Mouse (Mus musculus) forebrain, embryonic 12.5 days (tissue): ENCODE results near the gene Pycr1. TPM values are rescaled to one million over a fixed set of nuclear protein-coding genes. Genes with fewer than 3 reads are reported as not detected.

Source experiments
- ATAC-seq: fragments of 200-750 bp; cut with Nextera tagmentation; 2 replicates; pipeline ENCODE4 v1.8.0; 2017; ENCODE audit warnings: moderate TSS enrichment; ENCODE audit not compliant: low FRiP score
- H3K27ac ChIP-seq: fragments of 300-500 bp; sonication (generic); 2 replicates; pipeline ENCODE4 v1.5.1; 2016; ENCODE audit warnings: mild to moderate bottlenecking
- H3K27me3 ChIP-seq: fragments of 300-500 bp; sonication (generic); 2 replicates; pipeline ENCODE4 v1.6.1; 2016; ENCODE audit warnings: mild to moderate bottlenecking
- H3K36me3 ChIP-seq: fragments of 300-500 bp; sonication (generic); replicated peaks from 2 replicates; pipeline ENCODE4 v1.6.1; 2016; ENCODE audit warnings: mild to moderate bottlenecking
- H3K4me1 ChIP-seq: fragments of 300-500 bp; sonication (generic); 2 replicates; pipeline ENCODE4 v1.6.1; 2016
- H3K4me2 ChIP-seq: fragments of 300-500 bp; sonication (generic); 2 replicates; pipeline ENCODE4 v1.6.1; 2016; ENCODE audit warnings: mild to moderate bottlenecking, moderate library complexity
- H3K4me3 ChIP-seq: fragments of 300-500 bp; sonication (generic); replicated peaks from 2 replicates; pipeline ENCODE4 v1.5.1; 2016; ENCODE audit warnings: mild to moderate bottlenecking
- H3K9ac ChIP-seq: fragments of 300-500 bp; sonication (generic); 2 replicates; pipeline ENCODE4 v1.6.1; 2016; ENCODE audit warnings: mild to moderate bottlenecking
- H3K9me3 ChIP-seq: fragments of 300-500 bp; sonication (generic); 2 replicates; pipeline ENCODE4 v1.6.1; 2016
- WGBS: fragments of 180-500 bp; shearing (Covaris S2); methylation state at CpG from one replicate; pipeline ENCODE4 v1.1.7; 2016; 5-methylcytosine and 5-hydroxymethylcytosine counted together
- polyA plus RNA-seq: library from polyadenylated mRNA; unstranded; fragments of >200 nt; fragmentation: Nextera tagmentation; extraction: Ambion mirVana; gene quantifications from 2 replicates; pipeline ENCODE4 v1.2.1, GENCODE M21; 2016

The Pycr1 gene
- polyA plus RNA-seq, 1 experiment from 2014 or later: 32.5 TPM

DNA sequence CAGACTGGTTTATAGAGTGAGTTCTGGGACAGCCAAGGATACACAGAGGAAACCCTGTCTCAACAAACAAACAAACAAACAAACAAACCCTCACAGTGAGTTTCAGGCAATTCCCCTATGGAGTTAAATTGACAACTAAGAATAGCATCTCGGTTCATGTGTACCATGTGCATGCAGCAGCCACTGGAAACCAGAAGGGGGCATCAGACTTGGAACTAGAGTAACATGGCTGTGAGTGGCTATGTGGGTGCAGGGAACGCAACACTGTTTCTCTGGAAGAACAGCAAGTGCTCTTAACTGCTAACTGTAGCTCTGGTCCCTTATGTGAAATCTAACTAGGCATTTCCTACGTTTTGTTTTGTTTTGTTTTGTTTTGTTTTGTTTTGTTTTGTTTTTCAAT lies 8.3 kb upstream of the Pycr1 start:
- WGBS: 69% methylated on average over 3 of the region's 3 CpGs
- H3K36me3 ChIP-seq: no peaks in the 10 kb centered on the region
- no peak overlapping the region for H3K27ac ChIP-seq
- no peak overlapping the region for H3K4me3 ChIP-seq
- peaks cover 44% of the 10 kb centered on the region for H3K27me3 ChIP-seq
- ATAC-seq: no peak
- H3K9ac ChIP-seq: no peak overlapping the region
- no peaks in the 10 kb centered on the region for H3K9me3 ChIP-seq
- no peak overlapping the region for H3K4me2 ChIP-seq
- peaks cover 9% of the 10 kb centered on the region for H3K4me1 ChIP-seq

DNA sequence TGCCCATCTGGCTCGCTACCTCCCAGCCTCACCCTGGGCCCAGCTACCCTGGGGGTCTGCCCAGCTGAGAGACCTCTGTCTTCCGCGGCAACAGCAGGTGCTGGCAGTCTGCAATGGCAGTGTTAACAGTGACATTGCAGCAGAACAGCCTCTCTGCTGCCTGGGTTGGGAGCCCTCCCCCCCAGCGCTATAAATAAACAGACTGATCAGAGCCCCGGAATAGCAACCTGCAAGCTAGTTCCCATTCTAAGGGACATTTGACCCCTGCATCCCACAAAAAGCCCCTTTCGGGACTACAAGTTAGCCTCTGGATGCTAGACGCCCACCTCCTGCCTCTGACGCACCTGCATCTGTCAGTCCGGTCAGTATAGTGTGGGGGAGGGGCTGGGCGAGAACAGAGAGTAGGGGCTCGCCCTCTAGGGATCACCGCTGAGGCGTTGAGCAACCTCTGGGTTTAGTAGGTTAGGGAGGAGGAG lies 4.5 kb upstream of the Pycr1 start, which contains the start of gene Myadml2:
Gene Myadml2, minus strand, starts transcription at position 158 of the 476 bp plus-strand sequence.
- H3K27me3 ChIP-seq: peaks cover 28% of the 10 kb centered on the region
- no peak for ATAC-seq
- H3K4me3 ChIP-seq: no peak within 1 kb of the TSS
- no peaks in the 10 kb centered on the region for H3K36me3 ChIP-seq
- H3K4me1 ChIP-seq: peaks cover 12% of the 10 kb centered on the region
- 6% methylated on average over 13 of the region's 13 CpGs for WGBS
- no peak within 1 kb of the TSS for H3K9ac ChIP-seq
- peak within 1 kb of the TSS; percentile 35 for H3K4me2 ChIP-seq
- H3K9me3 ChIP-seq: no peaks in the 10 kb centered on the region
- H3K27ac ChIP-seq: no peak within 1 kb of the TSS

DNA sequence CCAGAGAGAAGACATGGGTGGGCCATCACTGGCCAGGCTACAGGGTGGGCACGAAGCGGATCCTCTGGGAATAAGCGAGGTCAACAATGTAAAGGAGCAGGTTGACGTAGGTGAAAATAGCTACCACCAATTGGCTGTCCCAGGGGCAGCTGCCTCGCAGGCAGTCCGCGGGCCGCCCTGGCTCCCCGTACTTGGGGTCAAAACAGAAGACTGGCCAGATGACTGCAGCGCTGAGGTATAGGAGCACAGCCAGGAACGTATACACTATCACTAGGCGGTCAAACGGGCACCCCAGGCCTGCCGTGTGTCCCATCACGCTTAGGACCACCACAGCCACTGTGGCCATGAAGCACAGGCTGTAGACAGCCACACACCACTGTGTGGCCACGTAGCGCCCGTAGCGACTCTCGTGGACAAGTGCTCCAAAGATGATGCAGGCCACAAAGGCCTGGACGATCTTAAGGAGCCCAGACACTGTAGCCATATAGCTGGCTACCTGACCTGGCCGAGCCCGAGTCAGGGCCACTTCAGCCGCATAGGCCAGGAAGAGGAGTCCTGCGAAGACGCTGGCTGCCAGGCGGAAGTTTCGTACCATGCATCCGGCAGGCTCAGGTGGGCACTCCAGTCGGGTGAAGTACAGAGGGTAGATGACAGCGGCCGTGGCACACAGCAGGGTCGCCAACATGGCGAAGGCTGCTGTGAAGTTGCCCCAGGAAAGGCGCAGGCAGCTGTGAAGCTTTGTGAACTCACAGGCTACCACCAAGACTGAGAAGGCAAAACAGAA lies 3.7 kb upstream of the Pycr1 start:
- Histone ChIP-seq H3K9ac (no peak overlapping the region), H3K4me3 (no peak overlapping the region), H3K4me2 (no peak overlapping the region), H3K4me1 (peaks cover 20% of the 10 kb centered on the region), H3K9me3 (no peaks in the 10 kb centered on the region), H3K27me3 (peaks cover 36% of the 10 kb centered on the region), H3K27ac (no peak overlapping the region), H3K36me3 (no peaks in the 10 kb centered on the region)
- WGBS: 82% methylated on average over 35 of the region's 35 CpGs
- no peak for ATAC-seq

DNA sequence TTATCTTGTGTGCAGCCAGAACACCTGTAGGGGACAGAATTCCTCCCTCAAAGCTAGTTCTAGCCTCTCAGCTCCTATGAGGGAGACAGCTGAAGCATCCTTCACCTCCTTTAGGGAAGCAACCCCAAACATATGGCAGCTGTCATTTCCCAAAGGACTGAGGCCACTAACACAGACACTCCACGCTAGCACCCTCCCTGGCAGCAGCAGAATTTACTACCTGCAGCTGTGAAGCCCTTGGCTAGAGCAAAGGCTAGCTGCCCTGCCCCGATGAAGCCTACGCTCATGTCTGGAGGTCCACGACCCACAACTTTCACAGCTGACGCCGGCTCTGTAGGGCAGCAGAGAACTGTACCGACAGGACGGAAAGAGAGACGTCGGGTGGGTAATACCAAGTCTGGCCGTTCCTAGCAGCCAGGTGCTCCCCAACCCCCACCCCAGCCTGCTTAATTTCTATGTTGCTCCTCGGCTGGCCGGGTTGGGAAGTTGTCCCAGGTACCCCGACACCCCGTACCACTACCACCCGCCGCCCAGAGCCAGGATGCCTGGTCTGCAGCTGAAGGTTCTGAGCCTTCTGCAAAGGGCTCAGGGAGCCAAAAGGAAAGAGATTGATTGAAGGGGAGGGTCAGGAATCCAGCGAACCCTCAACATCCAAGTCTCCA lies 499 bp downstream of the Pycr1 start:
- no peak overlapping the region for H3K27ac ChIP-seq
- peak overlapping the region; percentile 90 for H3K4me2 ChIP-seq
- peak; percentile 52 for ATAC-seq
- peaks cover 20% of the 10 kb centered on the region for H3K4me1 ChIP-seq
- 2% methylated on average over 18 of the region's 18 CpGs for WGBS
- H3K9ac ChIP-seq: peak overlapping the region; percentile 66
- no peaks in the 10 kb centered on the region for H3K36me3 ChIP-seq
- peak overlapping the region; percentile 49 for H3K4me3 ChIP-seq
- H3K9me3 ChIP-seq: no peaks in the 10 kb centered on the region
- peaks cover 38% of the 10 kb centered on the region for H3K27me3 ChIP-seq

DNA sequence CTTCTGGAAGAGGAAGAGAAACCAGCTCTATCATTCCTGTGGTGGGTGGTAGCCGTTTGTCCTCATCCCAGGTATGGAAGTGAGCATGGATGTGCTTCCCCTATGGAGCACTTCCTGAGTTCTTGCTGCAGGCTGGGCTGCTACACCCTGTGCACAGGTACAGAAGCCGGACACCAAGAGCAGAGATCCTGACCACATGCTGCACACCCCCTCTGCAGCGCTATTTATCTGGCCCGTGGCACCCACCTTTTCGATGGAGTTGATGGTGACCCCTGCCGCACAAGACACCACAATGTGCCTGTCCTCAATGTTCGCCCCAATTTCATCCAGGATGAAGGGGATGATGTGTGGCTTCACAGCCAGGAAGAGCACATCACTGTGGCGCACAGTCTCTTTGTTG lies 1.7 kb downstream of the Pycr1 start:
- H3K9ac ChIP-seq: no peak overlapping the region
- peaks cover 27% of the 10 kb centered on the region for H3K27me3 ChIP-seq
- 88% methylated on average over 8 of the region's 8 CpGs for WGBS

DNA sequence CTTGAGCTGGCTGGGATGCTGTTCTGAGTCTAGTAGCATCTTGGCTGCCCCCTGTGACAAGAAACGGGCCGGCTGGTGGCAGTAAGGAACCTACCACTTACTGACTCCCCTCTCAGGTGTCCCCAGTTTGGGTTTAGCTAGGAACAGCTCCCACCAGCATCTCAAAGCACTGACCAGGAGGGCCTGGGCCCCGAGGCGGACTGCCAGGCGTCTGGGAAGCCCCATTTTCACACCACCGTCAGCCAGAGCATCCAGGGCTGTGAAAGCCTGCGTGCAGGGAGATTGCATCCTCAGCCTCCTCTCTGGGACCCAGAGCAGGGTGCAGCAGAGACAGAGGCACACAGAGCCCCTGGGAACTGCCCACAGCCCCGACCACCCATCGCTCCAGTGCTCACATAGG lies 2.3 kb downstream of the Pycr1 start:
- Histone ChIP-seq H3K4me3 (no peak overlapping the region; the same call in 1 of the 2 replicates), H3K27ac (no peak overlapping the region), H3K4me1 (peaks cover 14% of the 10 kb centered on the region), H3K9ac (peak overlapping the region; percentile 12; the same call in 1 of the 2 replicates), H3K9me3 (no peaks in the 10 kb centered on the region), H3K36me3 (no peaks in the 10 kb centered on the region), H3K4me2 (no peak overlapping the region), H3K27me3 (peaks cover 21% of the 10 kb centered on the region)
- ATAC-seq: no peak
- 77% methylated on average over 9 of the region's 9 CpGs for WGBS

More for the DNA sequence above, 1.7 kb downstream of the Pycr1 start:
- Histone ChIP-seq H3K27ac (no peak overlapping the region), H3K4me2 (no peak overlapping the region), H3K4me3 (no peak overlapping the region), H3K4me1 (peaks cover 14% of the 10 kb centered on the region), H3K36me3 (no peaks in the 10 kb centered on the region), H3K9me3 (no peaks in the 10 kb centered on the region)
- ATAC-seq: no peak

DNA sequence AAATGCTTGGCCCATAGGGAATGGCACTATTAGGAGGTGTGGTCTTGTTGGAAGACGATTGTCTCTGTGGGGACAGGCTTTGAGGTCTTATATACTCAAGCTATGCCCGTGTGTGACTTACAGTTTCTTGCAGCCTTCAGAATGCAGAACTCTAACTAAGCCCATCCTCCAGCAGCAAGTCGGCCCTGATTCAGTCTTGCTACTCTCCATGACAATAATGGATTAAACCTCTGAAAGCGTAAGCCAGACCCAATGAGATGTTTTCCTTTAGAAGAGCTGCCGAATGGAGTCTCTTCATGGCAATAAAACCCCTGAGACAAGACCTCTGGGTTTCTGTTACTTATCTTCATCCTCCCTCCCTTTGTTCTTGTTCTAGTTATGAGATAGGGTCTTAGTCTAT lies 8.8 kb downstream of the Pycr1 start:
- Histone ChIP-seq H3K9ac (no peak overlapping the region), H3K4me1 (peaks cover 34% of the 10 kb centered on the region), H3K27ac (no peak overlapping the region), H3K4me2 (no peak overlapping the region), H3K9me3 (no peaks in the 10 kb centered on the region), H3K36me3 (no peaks in the 10 kb centered on the region; the same call in 1 of the 2 replicates), H3K27me3 (no peaks in the 10 kb centered on the region), H3K4me3 (no peak overlapping the region)
- no peak for ATAC-seq
- whole genome bisulfite sequencing: 78% methylated on average over 5 of the region's 5 CpGs

DNA sequence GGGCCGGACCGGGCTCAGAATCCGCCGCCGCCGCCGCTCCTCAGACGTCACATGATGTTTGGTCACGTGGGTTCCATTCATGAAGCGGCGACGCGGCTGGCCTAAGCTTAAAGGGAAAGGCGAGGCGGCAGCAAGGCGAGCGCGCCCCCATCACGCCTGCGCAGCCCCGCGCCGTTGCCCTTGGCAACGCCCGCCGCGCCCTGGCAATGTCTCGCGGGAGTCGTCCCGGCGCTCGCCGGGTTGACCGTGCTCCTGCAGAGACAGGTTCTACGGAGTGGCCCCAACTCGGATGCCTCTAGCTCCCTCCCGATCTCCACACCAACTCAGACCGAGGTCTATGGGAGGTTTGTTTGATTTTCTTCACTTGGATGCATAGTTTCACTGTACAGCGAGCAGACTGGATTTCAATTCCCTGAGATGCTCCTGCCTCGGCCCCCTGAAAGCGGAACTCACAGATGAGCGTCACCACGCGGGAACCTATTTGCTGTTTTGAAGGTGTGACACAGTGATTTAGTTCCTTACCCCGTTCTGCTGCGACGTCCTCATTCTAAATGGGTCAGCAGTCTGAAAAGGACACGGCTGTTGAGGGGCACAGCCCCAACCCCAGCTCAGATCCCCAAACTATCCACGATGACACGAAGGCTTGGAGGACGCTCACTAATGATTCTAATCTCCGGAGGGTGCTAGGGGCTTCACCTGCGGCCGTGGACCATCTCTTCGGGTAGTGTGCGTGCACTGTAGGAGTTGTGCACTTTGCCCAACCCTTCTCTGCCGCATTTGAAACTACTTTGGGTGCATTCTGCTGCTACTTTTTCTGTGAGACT lies 9.8 kb downstream of the Pycr1 start, which contains the start of gene Mafg:
Gene Mafg, minus strand, starts transcription at position 81 of the 824 bp plus-strand sequence.
- Histone ChIP-seq H3K4me3 (peak within 1 kb of the TSS; percentile 98), H3K27ac (peak within 1 kb of the TSS; percentile 90), H3K9me3 (no peaks in the 10 kb centered on the region), H3K4me1 (peaks cover 41% of the 10 kb centered on the region), H3K27me3 (no peaks in the 10 kb centered on the region), H3K9ac (peak within 1 kb of the TSS; percentile 91), H3K36me3 (peaks cover 10% of the 10 kb centered on the region), H3K4me2 (peak within 1 kb of the TSS; percentile 92)
- peak; percentile 94 for ATAC-seq
- WGBS: 12% methylated on average over 58 of the region's 58 CpGs

DNA sequence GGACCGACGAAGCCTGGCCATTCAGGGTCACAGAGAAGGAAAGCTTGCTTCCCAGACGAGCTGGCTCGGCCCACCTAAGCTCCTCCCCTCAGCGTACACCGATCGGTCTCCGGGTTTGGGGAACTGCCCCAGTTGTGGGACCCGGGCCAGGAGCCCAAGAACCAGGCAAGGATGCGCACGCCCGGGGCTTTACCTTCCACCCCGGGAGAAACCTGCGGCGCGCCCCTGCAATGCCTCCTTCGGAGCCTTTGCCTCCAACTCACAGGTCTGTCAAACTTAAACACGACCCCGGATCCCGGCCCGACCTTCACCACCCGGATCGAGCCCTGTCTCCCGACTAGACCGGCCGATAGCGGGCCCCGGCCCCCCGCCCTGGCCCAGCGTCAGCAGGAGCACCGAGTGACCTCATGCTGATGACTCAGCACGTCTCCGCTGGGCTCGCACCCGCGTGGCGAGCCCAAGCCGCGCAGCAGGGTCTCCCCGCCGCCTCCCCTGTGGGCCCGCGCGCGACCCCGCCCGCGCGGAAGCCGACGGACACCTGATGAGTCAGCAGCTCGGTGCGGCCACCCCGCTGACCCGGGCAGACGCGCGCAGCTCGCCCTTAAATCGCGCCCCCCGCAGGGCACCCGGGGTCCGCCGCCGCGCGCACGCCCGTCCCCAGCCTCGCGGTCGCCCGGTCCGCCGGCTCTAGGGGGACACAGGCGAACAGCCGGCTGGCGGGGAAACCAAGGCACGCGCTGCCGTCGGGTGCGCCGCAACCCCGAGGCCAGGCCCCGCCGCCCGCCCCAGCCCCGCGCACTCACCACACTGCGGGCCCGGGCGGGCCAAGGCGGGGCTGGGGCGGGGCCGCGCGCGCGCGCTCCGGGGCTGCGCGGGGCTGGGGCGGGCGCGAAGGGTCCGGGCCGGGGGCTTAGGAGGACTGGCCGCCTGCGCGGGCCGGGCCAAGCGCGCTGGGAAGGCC lies 10.7 kb downstream of the Pycr1 start:
- Histone ChIP-seq H3K36me3 (peaks cover 13% of the 10 kb centered on the region), H3K4me1 (peaks cover 41% of the 10 kb centered on the region)

DNA sequence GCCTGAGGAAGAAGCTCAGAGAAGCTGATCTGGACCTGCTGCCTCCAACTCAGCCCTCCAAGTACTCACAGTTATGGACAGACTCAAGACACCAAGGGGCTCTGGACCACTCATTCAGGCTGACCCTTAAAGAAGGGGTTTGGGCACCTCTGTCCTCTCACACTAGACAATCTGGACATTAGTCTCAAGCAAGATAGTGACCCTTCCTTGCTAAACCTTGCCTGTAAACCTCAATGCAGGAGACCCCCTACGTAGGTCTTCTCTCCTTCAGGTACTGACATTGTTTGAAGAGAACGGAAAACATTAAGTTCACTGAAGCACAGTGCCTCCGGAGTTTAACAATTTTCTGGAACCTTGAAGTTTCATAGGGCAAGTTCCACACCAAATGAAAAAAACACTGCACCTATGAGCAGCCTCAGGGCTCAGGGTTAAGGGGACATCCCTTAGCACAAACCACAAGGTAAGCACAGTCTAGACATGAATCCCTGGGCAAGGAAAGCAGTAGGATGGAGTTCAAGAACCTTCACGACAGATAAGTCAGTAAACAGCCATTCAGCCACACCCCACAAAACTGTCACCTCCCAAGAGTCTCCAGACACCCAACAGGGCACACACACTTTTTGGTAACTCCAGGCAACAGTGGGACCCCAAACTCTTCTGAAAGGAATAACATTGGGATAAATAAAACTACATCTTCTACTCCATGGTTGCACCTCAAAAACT lies 11.7 kb downstream of the Pycr1 start:
- H3K27ac ChIP-seq: peak overlapping the region; percentile 90; the same call in 1 of the 2 replicates
- H3K9me3 ChIP-seq: no peaks in the 10 kb centered on the region
- H3K4me1 ChIP-seq: peaks cover 41% of the 10 kb centered on the region
- 58% methylated on average over 4 of the region's 4 CpGs for WGBS
- ATAC-seq: no peak
- H3K27me3 ChIP-seq: no peaks in the 10 kb centered on the region
- peak overlapping the region; percentile 98 for H3K4me3 ChIP-seq
- H3K9ac ChIP-seq: peak overlapping the region; percentile 91
- peak overlapping the region; percentile 92 for H3K4me2 ChIP-seq
- H3K36me3 ChIP-seq: peaks cover 23% of the 10 kb centered on the region

More for the DNA sequence above, 10.7 kb downstream of the Pycr1 start:
- Histone ChIP-seq H3K9me3 (no peaks in the 10 kb centered on the region), H3K4me2 (peak overlapping the region; percentile 92), H3K27me3 (no peaks in the 10 kb centered on the region), H3K4me3 (peak overlapping the region; percentile 98), H3K9ac (peak overlapping the region; percentile 91), H3K27ac (peak overlapping the region; percentile 90)
- WGBS: under 1% methylated on average over 108 of the region's 116 CpGs
- ATAC-seq: peak; percentile 88
